Mouse (Mus musculus) intestine, embryonic 15.5 days (tissue): ENCODE measurements around the gene Pik3ap1. TPM values are rescaled to one million over a fixed set of nuclear protein-coding genes. Genes with fewer than 3 reads are reported as not detected.

Experiments used
- ATAC-seq: fragments of 200-750 bp; cut with Nextera tagmentation; 2 replicates; pipeline ENCODE4 v1.8.0; 2017; ENCODE audit warnings: moderate TSS enrichment, moderate library complexity
- H3K27ac ChIP-seq: fragments of 300-500 bp; sonication (generic); 2 replicates; pipeline ENCODE4 v1.5.1; 2015; ENCODE audit warnings: mild to moderate bottlenecking, inconsistent platforms
- H3K27me3 ChIP-seq: fragments of 300-500 bp; sonication (generic); replicated peaks from 2 replicates; pipeline ENCODE4 v1.6.1; 2015; ENCODE audit warnings: inconsistent platforms
- H3K36me3 ChIP-seq: fragments of 300-500 bp; sonication (generic); 2 replicates; pipeline ENCODE4 v1.6.1; 2015; ENCODE audit warnings: inconsistent platforms
- H3K4me1 ChIP-seq: fragments of 300-500 bp; sonication (generic); replicated peaks from 2 replicates; pipeline ENCODE4 v1.6.1; 2015; ENCODE audit warnings: inconsistent platforms
- H3K4me2 ChIP-seq: fragments of 300-500 bp; sonication (generic); replicated peaks from 2 replicates; pipeline ENCODE4 v1.6.1; 2015; ENCODE audit warnings: mild to moderate bottlenecking, inconsistent platforms
- H3K4me3 ChIP-seq: fragments of 300-500 bp; sonication (generic); replicated peaks from 2 replicates; pipeline ENCODE4 v1.5.1; 2015; ENCODE audit warnings: inconsistent platforms
- H3K9ac ChIP-seq: fragments of 300-500 bp; sonication (generic); 2 replicates; pipeline ENCODE4 v1.6.1; 2015; ENCODE audit warnings: inconsistent platforms
- H3K9me3 ChIP-seq: fragments of 300-500 bp; sonication (generic); 2 replicates; pipeline ENCODE4 v1.6.1; 2016; ENCODE audit warnings: inconsistent platforms
- WGBS: fragments of 180-500 bp; shearing (Covaris S2); methylation state at CpG from one replicate; pipeline ENCODE4 v1.1.7; 2015; 5-methylcytosine and 5-hydroxymethylcytosine counted together
- polyA plus RNA-seq: library from polyadenylated mRNA; unstranded; fragments of >200 nt; fragmentation: Nextera tagmentation; extraction: Ambion mirVana; gene quantifications from 2 replicates; pipeline ENCODE4 v1.2.1, GENCODE M21; 2015

Pik3ap1 gene
- polyA plus RNA-seq, 1 experiment from 2014 or later: 6.4 TPM

DNA sequence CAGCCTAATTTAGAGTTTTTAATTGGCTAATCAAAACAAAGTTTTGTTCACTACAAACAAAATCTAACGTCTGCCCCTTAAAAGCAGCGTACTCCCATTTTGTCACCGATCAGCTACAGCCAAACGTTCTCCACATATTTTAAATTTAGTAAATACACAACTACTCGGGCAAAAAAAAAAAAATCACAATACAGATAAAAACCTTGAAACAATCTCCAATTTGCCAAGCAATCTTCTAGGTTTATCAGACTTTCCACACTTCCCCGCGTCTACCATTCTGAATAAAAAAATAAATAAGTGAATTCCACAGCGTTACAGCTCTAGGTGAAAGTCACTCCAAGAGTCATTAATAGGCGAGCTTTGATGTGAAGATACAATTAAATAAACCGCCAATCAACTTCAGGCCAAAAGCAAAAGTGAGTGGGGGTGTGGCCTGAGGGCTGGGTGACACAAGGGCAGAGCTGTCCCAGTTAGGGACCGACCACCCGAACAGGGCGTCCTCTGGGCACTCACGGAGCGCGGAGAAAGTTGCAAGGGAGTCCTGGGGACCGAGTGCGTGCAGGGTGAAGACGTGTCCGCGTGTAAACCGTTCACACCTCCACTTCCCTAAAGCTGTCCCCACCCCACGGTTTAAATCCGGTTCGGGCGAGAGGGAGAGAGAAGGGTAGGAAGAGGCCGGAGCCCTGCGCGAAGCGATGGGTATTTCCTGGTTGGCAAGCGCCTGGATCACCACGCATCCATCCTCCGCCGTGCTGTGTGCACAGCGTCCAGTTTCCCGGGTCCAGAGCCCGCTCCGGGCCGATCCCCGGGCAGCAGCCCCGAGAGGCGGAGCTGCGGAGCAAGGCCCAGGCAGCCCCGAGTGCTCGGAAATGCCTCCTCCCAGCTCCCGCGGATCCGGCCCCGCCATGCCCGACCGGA lies 121.9 kb downstream of the Pik3ap1 start:
- H3K27ac ChIP-seq: peak overlapping the region; percentile 99
- WGBS: 3% methylated on average over 51 of the region's 51 CpGs
- peak overlapping the region; percentile 93 for H3K4me3 ChIP-seq
- no peaks in the 10 kb centered on the region for H3K9me3 ChIP-seq
- no peaks in the 10 kb centered on the region for H3K27me3 ChIP-seq
- H3K4me1 ChIP-seq: peaks cover 16% of the 10 kb centered on the region
- peak overlapping the region; percentile 49 for H3K4me2 ChIP-seq
- H3K9ac ChIP-seq: peak overlapping the region; percentile 93
- H3K36me3 ChIP-seq: no peaks in the 10 kb centered on the region
- ATAC-seq: peak; percentile 90

DNA sequence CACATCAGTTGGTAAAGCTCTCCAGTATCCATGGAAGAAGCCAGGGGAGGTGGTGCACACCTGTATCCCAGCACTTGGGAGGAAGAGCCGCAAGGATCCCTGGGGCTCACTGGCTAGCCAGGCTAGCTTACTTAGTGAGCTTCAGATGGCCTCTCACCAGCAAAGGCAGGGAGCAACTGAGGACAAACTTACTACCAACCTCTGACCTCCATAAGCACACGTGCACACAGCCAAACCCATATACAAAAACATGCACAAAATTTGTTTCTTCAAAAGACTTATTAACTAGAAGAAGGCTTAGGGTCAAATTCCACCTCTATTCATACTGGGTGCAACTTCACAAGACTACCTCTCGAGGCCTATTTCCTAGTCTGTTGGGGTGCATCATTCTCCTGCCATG lies 124.2 kb downstream of the Pik3ap1 start:
- Histone ChIP-seq H3K4me1 (peaks cover 15% of the 10 kb centered on the region), H3K9me3 (no peaks in the 10 kb centered on the region), H3K4me2 (peak overlapping the region; percentile 28), H3K4me3 (no peak overlapping the region), H3K36me3 (no peaks in the 10 kb centered on the region), H3K27ac (no peak overlapping the region), H3K9ac (no peak overlapping the region), H3K27me3 (no peaks in the 10 kb centered on the region)
- 72% methylated on average over 3 of the region's 3 CpGs for WGBS
- ATAC-seq: no peak

DNA sequence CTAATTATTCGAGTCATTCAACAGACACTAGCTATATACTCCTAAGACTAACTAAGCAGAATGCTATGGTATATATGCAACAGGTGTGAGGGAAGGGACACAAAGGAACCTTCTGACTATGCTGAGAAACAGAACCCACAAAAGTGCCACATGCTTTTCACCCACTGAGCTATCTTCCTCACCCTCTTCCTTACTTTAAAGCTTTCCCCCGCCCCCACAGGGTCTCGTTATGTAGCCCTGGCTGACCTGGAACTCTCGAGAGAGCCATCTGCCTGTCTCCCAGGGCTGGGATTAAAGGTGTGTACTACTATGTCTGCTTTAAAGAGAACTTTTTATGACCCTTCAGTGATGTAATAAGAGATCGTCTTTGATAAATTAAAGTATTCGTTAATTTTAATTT lies 125.6 kb downstream of the Pik3ap1 start:
- Histone ChIP-seq H3K9ac (no peak overlapping the region), H3K4me3 (no peak overlapping the region), H3K9me3 (no peaks in the 10 kb centered on the region), H3K36me3 (no peaks in the 10 kb centered on the region), H3K27me3 (no peaks in the 10 kb centered on the region), H3K27ac (no peak overlapping the region), H3K4me2 (no peak overlapping the region), H3K4me1 (peaks cover 10% of the 10 kb centered on the region)
- 76% methylated on average over 6 of the region's 6 CpGs for WGBS
- ATAC-seq: no peak

DNA sequence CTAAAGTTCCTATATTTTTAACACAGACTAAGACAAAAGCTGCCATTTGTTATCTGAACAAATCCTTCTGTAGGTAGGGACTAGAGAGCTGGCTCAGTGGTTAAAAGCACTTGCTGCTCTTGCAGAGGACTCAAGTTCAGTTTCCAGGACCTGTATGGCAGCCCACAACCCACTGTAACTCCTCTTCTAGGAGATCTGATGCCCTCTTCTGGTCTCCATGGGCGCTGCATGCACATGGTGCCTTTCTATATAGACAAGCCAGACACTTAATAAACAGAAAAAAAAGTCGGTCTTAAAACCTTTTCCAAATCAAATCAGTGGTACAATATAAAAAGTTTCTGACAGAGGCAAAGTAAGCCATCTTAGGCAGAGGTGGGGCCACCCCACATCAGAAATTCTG lies 126.2 kb downstream of the Pik3ap1 start:
- Histone ChIP-seq H3K4me2 (no peak overlapping the region), H3K4me3 (no peak overlapping the region), H3K9ac (no peak overlapping the region), H3K36me3 (no peaks in the 10 kb centered on the region), H3K27ac (no peak overlapping the region), H3K9me3 (no peaks in the 10 kb centered on the region), H3K4me1 (peaks cover 10% of the 10 kb centered on the region), H3K27me3 (no peaks in the 10 kb centered on the region)
- no peak for ATAC-seq
- 41% methylated on average over 2 of the region's 2 CpGs for WGBS

DNA sequence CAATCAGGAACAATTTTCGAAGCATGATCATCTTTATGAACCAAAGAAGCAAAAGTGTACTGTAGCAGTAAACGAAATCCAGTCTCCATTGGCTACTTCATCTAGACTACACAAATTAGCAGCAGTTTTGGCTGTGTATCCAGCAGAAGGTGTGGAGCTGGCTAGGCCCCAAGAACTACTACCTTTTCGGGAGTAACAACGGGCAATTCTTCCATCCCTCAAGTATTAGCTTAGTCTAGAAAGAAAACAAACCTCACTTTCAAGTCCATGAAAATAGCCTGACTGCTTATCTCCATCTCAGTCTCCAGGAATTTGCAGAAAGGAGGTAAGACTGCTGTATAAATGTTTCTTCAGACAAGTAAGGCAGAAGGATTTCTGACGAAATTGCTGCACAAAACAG lies 130.3 kb downstream of the Pik3ap1 start:
- no peak overlapping the region for H3K9ac ChIP-seq
- WGBS: 73% methylated on average over 5 of the region's 5 CpGs
- no peaks in the 10 kb centered on the region for H3K27me3 ChIP-seq
- H3K27ac ChIP-seq: no peak overlapping the region
- H3K4me1 ChIP-seq: no peaks in the 10 kb centered on the region; the same call in 1 of the 2 replicates
- no peak overlapping the region for H3K4me3 ChIP-seq
- no peaks in the 10 kb centered on the region for H3K9me3 ChIP-seq
- H3K4me2 ChIP-seq: no peak overlapping the region
- no peak for ATAC-seq
- H3K36me3 ChIP-seq: no peaks in the 10 kb centered on the region

DNA sequence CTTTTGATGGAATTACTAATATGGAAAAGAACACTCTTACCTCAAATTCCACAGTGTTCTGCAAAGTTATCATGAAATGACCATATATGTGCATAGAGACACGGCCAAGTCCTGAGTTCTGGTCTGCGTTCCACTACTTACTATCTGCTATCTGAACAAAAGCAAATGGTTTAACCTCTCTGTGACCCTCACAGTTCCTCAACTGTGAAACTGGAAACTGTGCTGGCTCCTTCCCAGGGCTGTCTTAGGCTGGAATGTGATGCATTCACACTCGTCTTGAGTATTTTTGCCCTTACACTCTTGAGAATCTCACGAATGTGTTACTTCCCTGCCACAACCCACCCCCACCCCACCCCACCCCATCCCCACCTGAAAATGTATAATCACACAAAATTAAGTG lies 135.9 kb downstream of the Pik3ap1 start:
- H3K36me3 ChIP-seq: peaks cover 10% of the 10 kb centered on the region
- no peak overlapping the region for H3K4me3 ChIP-seq
- no peak overlapping the region for H3K9ac ChIP-seq
- no peaks in the 10 kb centered on the region for H3K4me1 ChIP-seq
- no peaks in the 10 kb centered on the region for H3K9me3 ChIP-seq
- WGBS: 54% methylated on average over 4 of the region's 4 CpGs
- no peaks in the 10 kb centered on the region for H3K27me3 ChIP-seq
- H3K4me2 ChIP-seq: no peak overlapping the region
- no peak overlapping the region for H3K27ac ChIP-seq
- ATAC-seq: no peak

DNA sequence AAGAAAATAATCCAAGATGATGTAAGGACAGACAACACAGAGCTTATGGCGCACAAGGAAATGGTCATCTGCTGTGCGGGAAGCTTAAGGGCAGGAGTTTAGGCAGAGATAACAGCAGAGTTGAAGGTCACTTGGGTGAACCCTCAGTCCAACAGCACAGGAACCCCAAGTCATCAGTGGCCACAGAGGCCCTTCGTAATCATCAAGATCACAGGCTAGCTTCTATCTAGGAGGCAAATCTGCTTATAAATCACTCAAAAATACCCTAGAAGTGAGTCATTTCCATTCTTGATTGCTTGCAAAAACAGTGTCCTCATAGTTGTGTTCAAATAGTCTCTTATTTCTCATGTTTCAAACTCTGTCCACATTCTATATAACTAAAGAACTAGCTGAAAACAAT lies 136.6 kb downstream of the Pik3ap1 start:
- WGBS: 83% methylated on average over 3 of the region's 3 CpGs
- Histone ChIP-seq H3K4me1 (no peaks in the 10 kb centered on the region), H3K27ac (no peak overlapping the region), H3K4me3 (no peak overlapping the region), H3K27me3 (no peaks in the 10 kb centered on the region), H3K9ac (no peak overlapping the region), H3K4me2 (no peak overlapping the region), H3K9me3 (no peaks in the 10 kb centered on the region), H3K36me3 (peaks cover 10% of the 10 kb centered on the region)
- no peak for ATAC-seq

DNA sequence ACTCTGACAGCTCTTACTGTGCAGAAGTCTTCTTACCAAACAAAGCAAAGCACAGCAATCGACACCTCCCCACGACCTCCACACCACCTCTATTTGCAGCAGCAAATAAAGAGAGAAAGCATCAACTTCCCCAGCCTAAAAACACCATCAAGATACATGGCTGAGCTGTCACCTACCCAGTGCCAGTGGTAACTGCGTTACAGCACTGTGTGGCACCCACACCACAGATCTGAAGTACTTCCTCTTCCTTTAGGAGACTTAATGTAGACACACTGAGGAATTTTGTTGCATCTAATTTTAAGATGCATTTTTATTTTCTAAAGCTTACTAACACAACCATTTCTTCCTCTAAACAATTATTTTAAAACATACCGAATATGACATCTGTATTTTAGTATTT lies 138.6 kb downstream of the Pik3ap1 start:
- Histone ChIP-seq H3K9ac (no peak overlapping the region), H3K27me3 (no peaks in the 10 kb centered on the region), H3K27ac (no peak overlapping the region), H3K9me3 (no peaks in the 10 kb centered on the region), H3K4me2 (no peak overlapping the region), H3K4me1 (no peaks in the 10 kb centered on the region), H3K36me3 (peaks cover 13% of the 10 kb centered on the region), H3K4me3 (no peak overlapping the region)
- ATAC-seq: no peak
- WGBS: 80% methylated on average over 4 of the region's 4 CpGs

DNA sequence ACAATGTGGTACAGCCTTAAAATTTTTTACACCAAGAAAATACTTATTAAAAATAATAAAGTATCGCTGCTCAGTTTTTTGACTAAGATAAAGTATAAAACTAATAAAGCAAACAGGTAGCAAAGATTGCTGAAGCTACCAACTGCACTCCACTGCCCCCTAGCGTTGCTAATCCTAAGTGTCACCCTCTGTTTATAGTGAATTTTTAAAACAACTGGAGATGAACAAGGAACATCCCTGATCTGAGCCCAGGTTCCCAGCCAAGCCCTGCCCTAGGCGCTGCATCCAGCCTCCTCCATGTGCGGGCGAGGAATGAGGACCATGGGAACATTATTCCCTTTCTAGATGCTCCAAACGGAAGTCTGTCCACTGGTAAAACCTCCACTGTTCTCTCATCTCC lies 140.3 kb downstream of the Pik3ap1 start:
- peaks cover 13% of the 10 kb centered on the region for H3K36me3 ChIP-seq
- H3K27me3 ChIP-seq: no peaks in the 10 kb centered on the region
- WGBS: 69% methylated on average over 6 of the region's 6 CpGs
- no peaks in the 10 kb centered on the region for H3K9me3 ChIP-seq
- H3K4me1 ChIP-seq: no peaks in the 10 kb centered on the region
- H3K27ac ChIP-seq: no peak overlapping the region
- no peak overlapping the region for H3K9ac ChIP-seq
- ATAC-seq: no peak
- no peak overlapping the region for H3K4me2 ChIP-seq
- no peak overlapping the region for H3K4me3 ChIP-seq

DNA sequence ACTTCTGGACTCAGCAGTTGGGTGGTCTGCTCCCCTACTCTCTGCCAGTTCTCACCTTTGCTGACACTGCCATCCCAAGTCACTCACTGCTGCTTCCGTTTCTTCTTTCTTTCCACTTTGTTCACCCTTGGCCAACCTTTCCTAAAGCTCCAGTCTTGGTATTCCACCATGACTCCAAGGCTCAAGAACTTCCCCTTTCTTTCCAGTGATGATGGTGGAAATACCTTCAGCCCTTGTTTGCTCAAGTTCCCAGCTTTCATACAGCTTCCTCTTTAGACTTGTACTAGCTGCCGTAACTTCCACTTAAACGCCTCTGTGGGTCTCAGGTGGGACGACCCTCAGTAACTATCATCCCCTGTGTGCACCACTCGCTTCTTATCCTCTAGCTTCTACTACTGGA lies 142.9 kb downstream of the Pik3ap1 start:
- H3K27ac ChIP-seq: no peak overlapping the region
- no peaks in the 10 kb centered on the region for H3K27me3 ChIP-seq
- no peak overlapping the region for H3K9ac ChIP-seq
- WGBS: 96% methylated on average over 5 of the region's 5 CpGs
- ATAC-seq: no peak
- H3K4me1 ChIP-seq: no peaks in the 10 kb centered on the region
- no peak overlapping the region for H3K4me2 ChIP-seq
- peaks cover 20% of the 10 kb centered on the region for H3K36me3 ChIP-seq
- H3K4me3 ChIP-seq: no peak overlapping the region
- no peaks in the 10 kb centered on the region for H3K9me3 ChIP-seq

DNA sequence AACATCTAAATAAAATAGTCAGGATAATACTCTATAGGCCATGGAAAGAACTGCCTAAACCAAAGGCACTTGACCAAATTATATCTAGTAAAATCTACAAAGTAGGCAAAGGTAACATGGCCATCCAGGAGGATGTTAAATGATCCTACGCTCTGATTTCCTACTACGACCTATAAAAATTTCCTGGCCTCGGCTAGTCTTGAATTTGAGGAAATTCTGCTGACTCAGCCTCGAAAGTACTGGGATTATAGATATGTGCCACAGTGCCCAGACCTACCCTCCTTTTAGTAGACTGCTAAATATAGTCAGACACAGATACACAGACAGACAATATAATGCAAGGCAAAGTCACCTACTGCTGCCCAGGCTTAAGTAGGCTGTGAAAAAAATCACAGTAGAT lies 151.2 kb downstream of the Pik3ap1 start:
- H3K9ac ChIP-seq: no peak overlapping the region
- no peaks in the 10 kb centered on the region for H3K27me3 ChIP-seq
- peaks cover 31% of the 10 kb centered on the region for H3K36me3 ChIP-seq
- H3K4me3 ChIP-seq: no peak overlapping the region
- WGBS: 86% methylated on average over 4 of the region's 4 CpGs
- H3K4me1 ChIP-seq: no peaks in the 10 kb centered on the region
- no peak for ATAC-seq
- no peaks in the 10 kb centered on the region for H3K9me3 ChIP-seq
- H3K27ac ChIP-seq: no peak overlapping the region
- no peak overlapping the region for H3K4me2 ChIP-seq
